Mouse (Mus musculus) intestine, postnatal 0 days (tissue): ENCODE measurements around the gene Gm11060. TPM values are rescaled to one million over a fixed set of nuclear protein-coding genes. Genes with fewer than 3 reads are reported as not detected.

Source experiments
- ATAC-seq: fragments of 200-750 bp; cut with Nextera tagmentation; 2 replicates; pipeline ENCODE4 v1.8.0; 2017; ENCODE audit warnings: mild to moderate bottlenecking, moderate TSS enrichment, moderate library complexity
- H3K27ac ChIP-seq: fragments of 300-500 bp; sonication (generic); 2 replicates; pipeline ENCODE4 v1.5.1; 2014; ENCODE audit warnings: mild to moderate bottlenecking, low read depth, low read length, moderate library complexity
- H3K27me3 ChIP-seq: fragments of 300-500 bp; sonication (generic); replicated peaks from 2 replicates; pipeline ENCODE4 v1.6.1; 2014; ENCODE audit warnings: low read length, mixed read lengths; ENCODE audit not compliant: control insufficient read depth, insufficient read depth
- H3K36me3 ChIP-seq: fragments of 300-500 bp; sonication (generic); 2 replicates; pipeline ENCODE4 v1.6.1; 2014; ENCODE audit warnings: mild to moderate bottlenecking, moderate library complexity; ENCODE audit not compliant: control insufficient read depth, insufficient read depth
- H3K4me1 ChIP-seq: fragments of 300-500 bp; sonication (generic); replicated peaks from 2 replicates; pipeline ENCODE4 v1.6.1; 2014; ENCODE audit warnings: antibody characterized with exemption, low read length, mixed read lengths; ENCODE audit not compliant: control insufficient read depth, insufficient read depth
- H3K4me2 ChIP-seq: fragments of 300-500 bp; sonication (generic); replicated peaks from 2 replicates; pipeline ENCODE4 v1.6.1; 2014; ENCODE audit warnings: low read depth, mild to moderate bottlenecking, moderate library complexity
- H3K4me3 ChIP-seq: fragments of 300-500 bp; sonication (generic); 2 replicates; pipeline ENCODE4 v1.5.1; 2014; ENCODE audit warnings: low read depth, low read length
- H3K9ac ChIP-seq: fragments of 300-500 bp; sonication (generic); 2 replicates; pipeline ENCODE4 v1.6.1; 2014; ENCODE audit warnings: mild to moderate bottlenecking, low read depth, low read length
- H3K9me3 ChIP-seq: fragments of 300-500 bp; sonication (generic); 2 replicates; pipeline ENCODE4 v1.6.1; 2016; ENCODE audit warnings: mixed run types; ENCODE audit not compliant: control insufficient read depth
- CTCF ChIP-seq: sonication (generic); IDR thresholded peaks from 2 replicates; pipeline ENCODE4 v1.5.1; 2016; ENCODE audit warnings: low read depth, mild to moderate bottlenecking, control low read depth, antibody characterized with exemption, moderate library complexity
- WGBS: fragments of 180-500 bp; shearing (Covaris S2); extraction: QIAGEN DNeasy Blood & Tissue Kit; methylation state at CpG from one replicate; pipeline ENCODE4 v1.1.7; 2014; 5-methylcytosine and 5-hydroxymethylcytosine counted together
- polyA plus RNA-seq: library from polyadenylated mRNA; unstranded; fragments of >200 nt; fragmentation: Nextera tagmentation; extraction: Ambion mirVana; gene quantifications from 2 replicates; pipeline ENCODE4 v1.2.1, GENCODE M21; 2015

Gene Gm11060
- polyA plus RNA-seq, 1 experiment from 2014 or later: not detected

DNA sequence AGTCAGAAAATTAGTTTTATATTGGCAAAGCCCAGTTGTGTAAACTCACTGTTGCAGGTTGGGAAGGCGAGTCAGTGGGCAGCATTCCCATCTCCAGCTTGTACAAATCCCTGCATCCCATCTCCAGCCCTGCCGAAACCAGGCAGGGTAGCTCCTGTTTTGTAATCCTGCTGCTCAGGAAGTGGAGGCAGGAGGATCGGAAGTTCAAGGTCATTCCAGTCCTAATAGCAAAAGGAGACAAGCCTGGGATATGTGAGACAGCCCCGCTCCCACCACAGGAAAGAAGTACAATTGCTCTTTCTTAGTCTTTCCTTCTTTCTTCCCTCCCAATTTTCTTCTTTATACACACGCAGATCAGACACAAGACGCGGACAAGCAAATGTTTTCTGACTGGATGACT lies 8.7 kb downstream of the Gm11060 start:
- Histone ChIP-seq H3K27me3 (no peaks in the 10 kb centered on the region), H3K9me3 (no peaks in the 10 kb centered on the region), H3K4me1 (no peaks in the 10 kb centered on the region), H3K4me2 (no peak overlapping the region), H3K9ac (no peak overlapping the region), H3K36me3 (no peaks in the 10 kb centered on the region), H3K27ac (no peak overlapping the region), H3K4me3 (no peak overlapping the region)
- no peak for ATAC-seq
- 58% methylated on average over 7 of the region's 7 CpGs for WGBS
- no peak for TF ChIP-seq CTCF

DNA sequence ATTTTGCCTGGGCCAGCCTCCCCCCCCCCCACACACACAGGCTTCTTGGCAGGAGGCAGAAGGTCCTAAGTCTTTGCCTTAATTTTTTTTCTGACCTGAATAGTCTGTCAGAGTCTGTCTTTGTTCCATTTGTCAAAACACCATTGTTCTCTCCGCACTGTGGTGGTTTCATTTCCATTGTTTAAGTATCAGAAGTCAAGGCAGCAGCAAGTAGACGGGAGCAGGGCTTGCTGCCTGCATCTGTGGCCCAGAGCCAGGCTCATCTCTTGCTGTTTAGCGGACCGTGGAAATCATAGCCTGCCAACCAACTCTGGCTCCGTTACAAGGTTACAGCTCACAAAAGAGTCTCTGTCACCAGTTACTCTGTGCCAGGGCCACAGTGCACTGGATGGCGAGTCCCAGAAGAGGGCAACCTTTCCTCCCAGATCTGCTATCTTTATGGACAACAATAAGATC lies 16.9 kb downstream of the Gm11060 start:
- H3K4me1 ChIP-seq: no peaks in the 10 kb centered on the region
- H3K27ac ChIP-seq: no peak overlapping the region
- TF ChIP-seq CTCF: peak; percentile 49
- H3K4me2 ChIP-seq: no peak overlapping the region
- 42% methylated on average over 6 of the region's 6 CpGs for WGBS
- H3K9ac ChIP-seq: no peak overlapping the region
- ATAC-seq: no peak
- no peaks in the 10 kb centered on the region for H3K36me3 ChIP-seq
- no peaks in the 10 kb centered on the region for H3K9me3 ChIP-seq
- H3K27me3 ChIP-seq: 0 out of 2 replicates have a peak, but pooled peaks cover 8% of the 10 kb centered on the region
- H3K4me3 ChIP-seq: no peak overlapping the region

DNA sequence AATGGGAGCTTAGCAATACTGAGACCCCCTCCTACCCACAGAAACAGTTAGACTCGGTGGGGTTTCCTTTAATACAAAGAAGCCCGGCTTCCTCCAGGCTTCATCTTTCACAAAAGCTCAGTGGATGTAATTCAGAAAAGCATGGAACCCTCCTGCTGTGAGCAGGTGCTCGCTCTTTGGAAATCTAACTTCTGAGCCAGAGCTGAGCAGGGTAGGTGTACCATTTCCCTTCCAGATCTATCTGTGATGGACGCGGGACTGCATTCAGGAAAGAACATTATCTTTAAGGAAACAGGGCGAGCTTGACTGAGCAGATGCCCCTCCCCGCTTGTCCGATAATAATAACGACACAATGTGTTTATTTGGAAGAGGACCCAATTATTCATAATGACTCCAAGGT lies 22.3 kb downstream of the Gm11060 start:
- H3K4me2 ChIP-seq: no peak overlapping the region
- no peak for TF ChIP-seq CTCF
- no peaks in the 10 kb centered on the region for H3K36me3 ChIP-seq
- no peak for ATAC-seq
- no peak overlapping the region for H3K27ac ChIP-seq
- 41% methylated on average over 9 of the region's 9 CpGs for WGBS
- no peak overlapping the region for H3K4me3 ChIP-seq
- peaks cover 25% of the 10 kb centered on the region for H3K27me3 ChIP-seq
- H3K4me1 ChIP-seq: no peaks in the 10 kb centered on the region
- no peak overlapping the region for H3K9ac ChIP-seq
- no peaks in the 10 kb centered on the region for H3K9me3 ChIP-seq

DNA sequence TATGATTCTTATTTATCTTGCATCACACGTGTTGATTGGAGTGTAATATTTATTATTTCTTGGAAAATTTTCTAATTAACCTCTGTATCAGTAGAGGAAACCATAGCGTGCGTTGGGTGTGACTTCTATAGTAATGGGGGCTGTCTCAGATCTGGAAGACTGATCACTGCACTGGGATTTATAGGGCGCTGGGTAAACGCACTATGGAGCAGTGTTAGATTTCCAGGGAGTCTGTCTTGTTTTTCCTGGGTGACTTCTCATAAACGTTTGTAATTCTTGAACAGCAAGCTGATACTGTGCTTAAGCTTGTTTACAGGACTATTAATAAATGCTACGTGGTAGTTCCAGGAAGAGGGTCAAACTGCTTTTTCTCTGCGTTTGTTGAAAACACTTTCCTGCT lies 25.9 kb downstream of the Gm11060 start:
- Histone ChIP-seq H3K27me3 (peaks cover 50% of the 10 kb centered on the region), H3K27ac (no peak overlapping the region), H3K4me2 (no peak overlapping the region), H3K4me1 (no peaks in the 10 kb centered on the region), H3K4me3 (no peak overlapping the region), H3K36me3 (no peaks in the 10 kb centered on the region), H3K9ac (no peak overlapping the region), H3K9me3 (no peaks in the 10 kb centered on the region)
- 32% methylated on average over 8 of the region's 8 CpGs for WGBS
- no peak for ATAC-seq
- no peak for TF ChIP-seq CTCF

DNA sequence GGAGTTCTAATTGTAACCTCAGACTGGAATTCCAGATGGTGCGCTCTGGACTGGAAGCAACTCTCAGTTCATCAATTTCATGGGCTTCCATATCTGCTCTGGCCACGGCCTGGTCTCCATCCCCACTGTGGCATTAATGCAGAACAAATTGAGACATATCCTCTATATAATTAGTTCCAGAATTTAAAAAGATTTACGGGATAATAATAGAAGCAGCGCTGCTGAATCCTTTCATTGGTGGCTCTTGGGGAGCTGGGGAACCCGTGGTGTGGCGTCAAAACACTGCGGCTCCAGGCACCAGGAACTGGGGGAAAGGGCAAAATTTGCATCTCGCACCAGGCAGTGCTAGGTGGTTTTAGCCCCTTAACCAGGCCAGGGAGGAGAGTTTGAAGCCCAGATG lies 30.4 kb downstream of the Gm11060 start:
- H3K4me3 ChIP-seq: no peak overlapping the region
- no peak for TF ChIP-seq CTCF
- no peak overlapping the region for H3K9ac ChIP-seq
- ATAC-seq: no peak
- H3K27ac ChIP-seq: no peak overlapping the region
- 10% methylated on average over 8 of the region's 8 CpGs for WGBS
- H3K4me2 ChIP-seq: no peak overlapping the region
- H3K36me3 ChIP-seq: no peaks in the 10 kb centered on the region; the same call in 1 of the 2 replicates
- peaks cover 87% of the 10 kb centered on the region for H3K27me3 ChIP-seq
- no peaks in the 10 kb centered on the region for H3K9me3 ChIP-seq
- no peaks in the 10 kb centered on the region for H3K4me1 ChIP-seq

DNA sequence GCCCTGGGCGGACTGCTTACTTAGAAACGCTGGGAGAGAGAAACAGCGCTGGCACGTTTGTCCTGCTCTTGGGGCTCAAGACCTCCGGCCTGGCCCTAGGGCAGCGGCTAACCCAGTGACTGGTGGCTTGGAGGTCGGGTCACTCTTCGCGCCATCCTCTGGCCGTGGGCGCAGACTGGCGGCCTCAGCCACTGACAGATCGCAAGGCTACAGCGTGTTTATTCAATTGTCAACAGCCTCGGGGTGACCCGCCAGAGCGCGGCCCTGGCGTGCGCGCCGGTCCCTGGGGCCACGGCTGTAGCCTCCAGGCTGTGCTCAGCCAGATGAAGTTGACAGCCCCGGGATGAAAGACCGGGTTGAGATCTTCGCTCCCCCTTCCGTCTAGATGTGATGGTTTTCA lies 31.1 kb downstream of the Gm11060 start:
- WGBS: under 1% methylated on average over 27 of the region's 27 CpGs

DNA sequence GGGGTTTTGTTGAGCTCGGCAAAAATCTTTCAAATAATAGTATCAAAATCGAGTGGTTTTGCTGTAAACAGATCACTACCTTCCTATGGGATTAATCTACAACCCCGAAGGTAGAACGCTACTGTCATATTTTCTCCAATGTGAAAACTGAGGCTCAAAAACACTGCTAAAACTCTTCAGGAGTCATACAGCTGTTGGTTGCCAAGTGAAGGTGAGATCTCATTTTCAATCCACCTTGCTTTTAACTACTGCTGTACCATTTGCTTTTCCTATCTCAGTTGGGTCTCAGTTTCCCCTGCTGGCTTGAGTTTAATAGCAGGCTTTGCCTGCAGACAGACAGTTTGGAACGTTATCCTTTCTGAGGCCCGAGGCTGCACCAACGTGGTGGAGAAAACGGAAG lies 31.6 kb downstream of the Gm11060 start:
- H3K27me3 ChIP-seq: peaks cover 89% of the 10 kb centered on the region
- no peaks in the 10 kb centered on the region; the same call in 1 of the 2 replicates for H3K36me3 ChIP-seq
- H3K4me3 ChIP-seq: no peak overlapping the region
- H3K4me1 ChIP-seq: no peaks in the 10 kb centered on the region
- H3K4me2 ChIP-seq: no peak overlapping the region
- no peak overlapping the region for H3K27ac ChIP-seq
- no peaks in the 10 kb centered on the region for H3K9me3 ChIP-seq
- no peak for TF ChIP-seq CTCF
- 6% methylated on average over 8 of the region's 8 CpGs for WGBS
- no peak overlapping the region for H3K9ac ChIP-seq
- no peak for ATAC-seq

More for the DNA sequence above, 31.1 kb downstream of the Gm11060 start:
- no peaks in the 10 kb centered on the region for H3K4me1 ChIP-seq
- no peaks in the 10 kb centered on the region; the same call in 1 of the 2 replicates for H3K36me3 ChIP-seq
- H3K9ac ChIP-seq: no peak overlapping the region
- no peak for ATAC-seq
- H3K4me3 ChIP-seq: no peak overlapping the region; the same call in 1 of the 2 replicates
- TF ChIP-seq CTCF: no peak
- no peaks in the 10 kb centered on the region for H3K9me3 ChIP-seq
- H3K4me2 ChIP-seq: no peak overlapping the region
- peaks cover 87% of the 10 kb centered on the region for H3K27me3 ChIP-seq
- H3K27ac ChIP-seq: no peak overlapping the region
